Mouse (Mus musculus) gastrocnemius, adult 2 months (tissue): ENCODE measurements around the gene 2200002D01Rik. TPM values are rescaled to one million over a fixed set of nuclear protein-coding genes. Genes with fewer than 3 reads are reported as not detected.
"Not testable (repeated sequence)": the region's sequence is repeated elsewhere in the genome, so short reads cannot be mapped to it uniquely, and the experiment has no call there.

ENCODE experiments used
- DNase-seq: peaks from one replicate; pipeline ENCODE4 v3.0.0; 2022
- H3K27ac ChIP-seq: fragments of 200-600 bp; 2 replicates; pipeline ENCODE4 v1.8.1; 2022; ENCODE audit warnings: mild to moderate bottlenecking
- H3K4me3 ChIP-seq: fragments of 200-600 bp; 2 replicates; pipeline ENCODE4 v1.8.1; 2022; ENCODE audit warnings: mild to moderate bottlenecking, moderate library complexity
- CTCF ChIP-seq: fragments of 200-600 bp; IDR thresholded peaks from 2 replicates; pipeline ENCODE4 v1.8.1; 2022; ENCODE audit warnings: antibody characterized with exemption, mild to moderate bottlenecking, moderate library complexity
- intact Hi-C: fragments of 180-260 bp; cut with DNase I; formaldehyde crosslinking; loops from one replicate; pipeline ENCODE4 v1.15.1; 2025
- total RNA-seq, 2 experiments: library from RNA; stranded (reverse); gene quantifications; 2 replicates each; pipeline ENCODE4 v1.2.3; 2021

The 2200002D01Rik gene
- total RNA-seq, 2 experiments from 2014 or later: 0.64 to 0.81 TPM

DNA sequence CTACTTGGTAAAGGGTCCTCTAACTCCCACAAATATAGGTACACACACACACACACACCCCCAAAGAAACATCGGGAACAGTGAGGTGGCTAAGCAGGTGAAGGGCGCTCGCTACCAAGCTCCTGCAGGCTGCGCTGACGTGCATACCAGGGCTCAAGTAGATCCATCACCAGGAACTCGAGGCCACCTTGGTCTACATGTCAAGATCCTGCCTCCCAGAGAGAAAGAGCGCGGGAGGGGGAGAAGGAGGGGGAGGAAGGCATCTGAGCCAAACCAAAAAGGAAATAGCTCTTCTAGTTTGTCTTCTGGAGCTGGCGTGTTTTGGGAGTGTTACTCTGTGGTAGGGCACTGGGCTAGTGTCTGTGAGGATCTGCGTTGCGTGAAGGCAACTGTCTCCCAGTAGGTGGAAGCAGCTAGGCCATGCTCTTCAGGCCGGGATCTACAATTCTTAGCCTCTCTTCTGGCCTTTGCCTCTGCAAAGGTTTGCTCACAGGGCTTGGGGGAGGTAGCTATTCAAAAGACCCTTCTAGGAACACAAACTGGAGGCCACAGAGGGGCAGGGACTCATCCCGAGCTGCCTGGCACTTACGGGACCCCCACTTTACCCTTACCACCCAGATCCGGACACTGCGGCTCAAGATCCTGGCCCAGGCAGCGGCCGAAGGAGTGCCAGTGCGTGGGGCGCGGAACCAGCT lies 1.5 kb downstream of the 2200002D01Rik start:
- no peak for DNase-seq
- intact Hi-C loops: loop anchor here (2.0 kb wide), 1 partner anchor 50 kb away; no protein-coding TSS in a partner anchor
- Histone ChIP-seq H3K27ac (no peak overlapping the region), H3K4me3 (peak overlapping the region; percentile 69)
- no peak for TF ChIP-seq CTCF

DNA sequence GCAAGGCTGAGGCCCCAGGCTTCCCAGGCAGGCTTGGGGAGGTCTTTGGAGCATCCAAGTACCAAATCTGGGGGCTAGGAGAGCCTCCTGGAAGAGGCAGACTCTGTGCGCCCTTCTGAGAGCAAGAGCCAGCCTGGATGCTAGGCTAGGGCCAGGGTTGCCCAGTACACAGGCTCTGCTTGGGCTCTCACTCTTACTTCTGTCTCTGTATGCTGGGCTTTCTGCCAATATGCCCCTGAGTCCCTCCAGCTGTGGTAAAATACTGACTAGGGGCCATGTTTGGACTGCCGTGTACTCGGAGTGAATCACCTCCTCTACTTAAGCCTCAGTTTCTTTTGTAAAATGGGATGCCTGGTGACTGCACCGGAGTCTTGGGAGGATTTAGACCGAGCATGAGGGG lies 2.3 kb downstream of the 2200002D01Rik start:
- Histone ChIP-seq H3K27ac (no peak overlapping the region), H3K4me3 (no peak overlapping the region)
- intact Hi-C loops: loop anchor here (2.0 kb wide), 1 partner anchor 51 kb away; no protein-coding TSS in a partner anchor
- DNase-seq: no peak
- TF ChIP-seq CTCF: no peak

DNA sequence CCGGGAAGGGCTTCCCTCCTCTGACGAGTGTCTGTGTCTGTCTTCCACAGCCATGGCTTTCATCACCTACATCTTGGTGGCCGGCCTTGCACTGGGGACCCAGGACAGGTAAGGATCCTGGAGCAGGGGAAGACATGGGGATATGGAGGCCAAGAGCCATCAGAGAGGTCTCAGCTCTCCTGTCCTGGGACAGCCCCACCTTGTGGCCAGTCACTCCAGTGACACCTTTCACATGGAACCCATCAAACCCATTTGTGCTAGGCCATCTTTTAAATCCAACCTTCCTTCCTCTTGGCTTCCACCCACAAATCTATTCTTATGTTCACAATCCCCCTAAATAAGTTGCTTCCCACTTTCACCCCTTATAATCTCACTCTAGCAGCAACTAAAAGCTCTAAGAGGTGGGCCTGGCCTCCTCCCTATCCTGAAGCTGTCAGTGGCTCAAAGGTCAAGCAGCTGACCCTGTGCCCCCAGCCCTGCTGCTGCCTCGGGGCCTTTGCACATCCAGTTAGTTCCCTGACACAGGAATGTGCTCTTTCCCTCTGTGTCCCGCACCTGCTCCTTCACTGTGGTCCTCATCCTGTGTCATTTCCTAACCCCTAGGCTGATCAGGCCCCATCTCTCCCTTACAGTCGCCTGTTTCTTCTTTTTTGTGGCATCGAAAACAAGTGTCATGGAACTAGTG lies 3.4 kb downstream of the 2200002D01Rik start:
- H3K27ac ChIP-seq: no peak overlapping the region
- intact Hi-C loops: no loop called here
- peak; percentile 49 for DNase-seq
- H3K4me3 ChIP-seq: no peak overlapping the region
- TF ChIP-seq CTCF: peak; percentile 69

DNA sequence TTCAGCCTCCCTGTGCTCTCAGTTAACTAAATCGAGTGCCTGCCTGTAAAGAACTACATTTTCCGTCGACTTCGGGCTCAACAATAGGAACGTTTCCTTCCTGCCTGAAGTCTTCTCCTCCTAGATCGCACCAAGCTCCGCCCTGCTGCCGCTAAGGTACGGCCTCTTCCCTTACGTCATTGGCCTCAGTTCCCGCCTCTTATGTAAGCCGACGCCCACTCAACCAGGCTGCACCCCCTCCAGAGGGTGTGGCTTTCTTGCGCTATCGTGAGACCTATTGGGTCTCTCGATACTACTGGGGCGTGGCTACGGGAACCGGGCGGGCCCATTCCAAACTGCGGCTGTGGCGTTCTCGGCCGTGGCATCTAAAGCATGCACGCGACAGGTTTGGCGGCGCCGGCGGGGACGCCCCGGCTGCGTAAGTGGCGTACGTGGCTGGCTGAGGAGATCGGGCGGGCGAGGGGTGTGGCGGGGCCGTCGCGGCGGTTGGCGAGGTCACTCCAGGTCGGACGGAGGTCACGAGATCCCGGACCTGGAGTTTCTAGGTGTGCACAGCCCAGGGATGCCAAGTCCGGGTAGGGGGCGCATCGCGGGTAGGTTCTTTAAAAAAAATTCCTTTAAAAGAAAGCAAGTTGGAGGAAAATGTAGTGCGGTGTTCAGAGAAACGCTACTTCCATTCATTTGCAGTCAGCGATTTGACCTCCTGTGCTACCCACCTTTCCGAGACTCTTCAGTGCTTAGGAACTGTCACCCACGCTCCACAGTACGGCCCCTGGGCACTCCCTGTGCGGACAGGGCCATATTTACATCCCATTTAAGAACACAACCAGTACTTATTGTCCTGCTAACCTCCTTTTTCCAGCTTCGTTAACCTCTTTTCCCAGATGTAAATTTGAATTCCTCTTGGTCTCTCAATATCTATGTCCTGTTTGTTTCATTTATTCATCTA lies 10.0 kb downstream of the 2200002D01Rik start, which contains the start of gene Yif1b:
Gene Yif1b, plus strand, starts transcription at position 311 of the 949 bp plus-strand sequence.
- H3K27ac ChIP-seq: peak within 1 kb of the TSS; percentile 92
- intact Hi-C loops: loop anchor here (5.0 kb wide), 1 partner anchor 641 kb away; the partner anchor contains the start of genes Pak4 and Samd4b
- H3K4me3 ChIP-seq: peak within 1 kb of the TSS; percentile 82
- peak; percentile 99 for DNase-seq
- peak; percentile 20; the same call in 1 of the 2 replicates for TF ChIP-seq CTCF

DNA sequence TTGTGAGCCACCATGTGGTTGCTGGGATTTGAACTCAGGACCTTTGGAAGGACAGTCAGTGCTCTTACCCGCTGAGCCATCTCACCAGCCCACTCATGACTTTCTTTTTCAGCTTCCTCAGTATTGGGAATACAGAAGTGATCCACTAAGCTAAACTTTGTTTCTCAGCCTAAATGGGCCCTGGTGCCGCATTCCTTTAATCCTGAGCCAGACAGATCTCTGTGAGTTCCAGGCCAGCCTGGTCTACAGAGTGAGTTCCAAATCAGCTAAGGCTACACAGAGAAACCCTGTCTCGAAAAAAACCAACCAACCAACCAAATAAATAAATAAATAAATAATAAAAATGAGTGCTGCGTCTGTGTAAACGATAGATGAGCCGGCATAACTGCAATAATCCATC lies 10.7 kb downstream of the 2200002D01Rik start:
- intact Hi-C loops: loop anchor here (5.0 kb wide), 1 partner anchor 640 kb away; the partner anchor contains the start of genes Pak4 and Samd4b
- H3K27ac ChIP-seq: peak overlapping the region; percentile 92
- DNase-seq: not testable (repeated sequence)
- peak overlapping the region; percentile 82 for H3K4me3 ChIP-seq

DNA sequence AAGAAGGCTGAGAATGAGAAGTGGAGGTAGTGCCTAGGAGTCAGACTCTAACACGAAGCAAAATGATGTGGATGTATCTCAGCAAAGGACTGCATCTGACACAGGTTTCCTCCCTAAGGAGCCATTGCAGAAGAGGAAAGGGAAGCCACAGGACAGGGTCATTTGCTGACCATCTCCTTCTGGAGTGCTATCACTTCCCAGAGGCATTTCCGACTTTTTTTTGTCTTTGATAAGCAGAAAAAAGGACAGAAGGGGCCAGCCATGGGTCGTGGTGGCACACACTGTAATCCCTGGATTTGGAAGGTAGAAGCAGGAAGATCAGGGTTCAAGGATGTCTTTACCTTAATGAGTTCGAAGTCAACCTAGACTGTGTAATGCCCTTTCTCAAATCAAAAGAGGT lies 11.7 kb downstream of the 2200002D01Rik start:
- intact Hi-C loops: loop anchor here (5.0 kb wide), 1 partner anchor 639 kb away; the partner anchor contains the start of genes Pak4 and Samd4b
- DNase-seq: no peak
- H3K27ac ChIP-seq: 0 out of 2 replicates have a peak overlapping the region, but pooled peaks have one; percentile 2

DNA sequence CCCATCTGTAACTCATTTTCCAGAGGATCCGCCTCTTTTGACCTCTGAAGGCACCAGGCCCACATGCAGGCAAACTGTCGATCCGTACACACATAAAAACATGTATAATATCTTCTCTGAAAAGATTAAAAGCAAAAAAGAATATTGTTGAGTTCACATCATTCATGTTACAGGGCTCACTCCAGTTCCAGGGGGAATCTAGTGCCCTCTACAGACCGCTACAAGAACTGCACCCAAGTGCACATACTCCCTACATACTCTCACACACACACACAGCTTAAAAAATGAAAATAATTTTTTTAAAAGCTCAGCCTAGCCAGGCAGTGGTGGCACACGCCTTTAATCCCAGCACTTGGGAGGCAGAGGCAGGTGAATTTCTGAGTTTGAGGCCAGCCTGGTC lies 13.6 kb downstream of the 2200002D01Rik start:
- H3K4me3 ChIP-seq: no peak overlapping the region

More for the DNA sequence above, 11.7 kb downstream of the 2200002D01Rik start:
- no peak for TF ChIP-seq CTCF
- no peak overlapping the region for H3K4me3 ChIP-seq

DNA sequence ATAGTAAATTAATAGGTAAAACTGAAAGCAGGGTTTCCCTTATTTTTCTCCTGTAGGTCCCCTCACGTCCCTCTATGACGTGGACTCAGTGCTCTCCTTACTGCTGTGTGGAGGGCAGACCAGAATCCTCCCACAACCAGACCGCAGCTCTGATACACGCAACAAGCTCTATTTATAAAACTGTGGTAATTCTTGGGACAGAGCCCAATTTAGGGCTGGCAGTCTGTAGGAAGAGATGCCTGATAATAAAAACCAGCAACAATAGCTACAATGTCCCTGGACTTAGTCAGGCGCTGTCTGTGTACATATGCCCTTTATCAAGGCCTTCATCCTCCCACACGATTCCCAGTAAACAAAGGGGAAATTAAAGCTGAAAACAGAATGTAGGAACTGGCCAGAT lies 14.5 kb downstream of the 2200002D01Rik start:
- intact Hi-C loops: loop anchor here (2.0 kb wide), 1 partner anchor 53 kb away; the partner anchor contains the start of gene Psmd8
- Histone ChIP-seq H3K4me3 (no peak overlapping the region), H3K27ac (peak overlapping the region; percentile 87; the same call in 1 of the 2 replicates)
- TF ChIP-seq CTCF: no peak
- no peak for DNase-seq

More for the DNA sequence above, 13.6 kb downstream of the 2200002D01Rik start:
- H3K27ac ChIP-seq: no peak overlapping the region
- TF ChIP-seq CTCF: peak; percentile 50
- intact Hi-C loops: loop anchor here (2.0 to 5.0 kb wide), 2 partner anchors 54 to 637 kb away; partner anchors contain the start of genes Pak4, Psmd8 and Samd4b
- no peak for DNase-seq

DNA sequence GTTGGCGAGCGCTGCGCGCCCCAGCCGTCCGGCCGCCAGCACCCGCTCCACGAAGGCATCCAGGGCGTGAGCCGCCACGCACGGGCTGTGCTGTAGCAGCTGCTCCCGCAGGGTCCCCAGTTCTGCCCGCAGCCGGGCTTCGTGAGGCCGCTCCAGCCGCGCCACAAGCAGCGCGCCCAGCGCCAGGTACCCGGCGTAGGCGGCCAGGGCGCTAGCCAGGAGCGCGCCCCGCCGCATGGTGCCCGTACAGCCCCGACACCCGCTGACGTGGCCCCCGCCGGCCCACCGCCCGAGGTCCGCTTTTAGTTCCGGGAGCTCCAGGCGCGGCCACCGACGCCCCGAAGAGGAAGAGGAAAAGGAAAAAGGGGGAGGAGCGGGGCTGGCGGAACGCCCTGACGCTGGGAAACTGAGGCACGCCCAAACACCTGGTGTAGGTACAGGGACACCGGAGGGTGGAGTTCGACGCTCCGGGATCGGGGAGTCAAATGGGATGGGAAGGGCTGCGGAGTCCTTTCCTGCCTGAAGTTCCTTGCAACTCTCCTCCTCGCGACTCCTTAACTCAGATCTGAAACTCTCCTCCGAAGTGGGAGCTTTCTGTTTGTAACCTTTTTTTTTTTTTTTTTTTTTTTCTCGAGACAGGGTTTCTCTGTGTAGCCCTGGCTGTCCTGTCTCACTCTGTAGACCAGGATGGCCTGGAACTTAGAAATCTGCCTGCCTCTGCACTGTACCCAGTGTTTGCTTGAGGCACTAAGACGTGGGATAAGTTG lies 15.8 kb downstream of the 2200002D01Rik start, which contains the start of gene Kcnk6:
Gene Kcnk6, minus strand, starts transcription at position 269 of the 767 bp plus-strand sequence.
- peak; percentile 74 for DNase-seq
- intact Hi-C loops: no loop called here
- peak within 1 kb of the TSS; percentile 91 for H3K4me3 ChIP-seq
- peak within 1 kb of the TSS; percentile 87 for H3K27ac ChIP-seq
- no peak for TF ChIP-seq CTCF

DNA sequence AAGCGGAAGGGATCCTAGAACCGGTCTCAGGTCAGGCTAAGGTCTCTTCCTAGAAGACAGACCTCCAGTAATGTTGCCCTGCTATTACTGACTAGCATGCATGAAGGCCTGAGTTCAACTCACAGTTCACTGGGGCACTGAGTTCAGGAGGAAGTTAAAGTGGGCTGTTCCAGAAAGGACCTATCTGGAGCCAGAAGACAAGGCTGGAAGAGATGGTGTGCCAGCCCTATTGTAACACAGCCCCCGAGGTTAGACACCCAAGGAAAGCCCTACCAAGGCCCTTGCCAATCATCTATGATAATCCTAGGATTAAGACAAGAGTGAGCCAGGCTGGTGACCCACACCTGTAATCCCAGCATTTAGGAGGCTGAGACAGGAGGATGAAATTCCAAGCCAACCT lies 16.7 kb downstream of the 2200002D01Rik start:
- no peak for TF ChIP-seq CTCF
- intact Hi-C loops: no loop called here
- peak overlapping the region; percentile 87 for H3K27ac ChIP-seq
- peak overlapping the region; percentile 91 for H3K4me3 ChIP-seq
- DNase-seq: no peak

DNA sequence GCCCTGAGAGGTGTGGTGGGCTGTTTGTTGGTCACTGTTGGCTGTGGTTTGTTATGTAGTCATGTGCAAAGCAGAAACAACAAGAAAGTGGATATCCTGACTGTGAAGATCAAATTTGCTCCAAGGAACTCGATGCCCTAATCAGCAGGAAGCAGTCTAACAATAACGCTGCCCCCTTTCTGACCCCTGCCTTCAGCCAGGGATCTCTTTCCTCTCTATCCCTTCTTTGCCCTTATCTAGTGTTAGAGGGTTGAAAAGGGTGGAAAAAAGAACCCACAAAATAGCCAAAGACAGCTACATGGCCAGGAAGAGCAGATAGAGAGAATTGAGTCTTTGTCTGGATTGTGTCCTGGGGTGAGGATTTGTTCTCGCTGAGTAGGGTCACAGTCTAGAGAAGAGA lies 17.7 kb downstream of the 2200002D01Rik start:
- no peak overlapping the region; the same call in 1 of the 2 replicates for H3K4me3 ChIP-seq
- intact Hi-C loops: no loop called here

More for the DNA sequence above, 17.7 kb downstream of the 2200002D01Rik start:
- no peak for TF ChIP-seq CTCF
- no peak for DNase-seq
- H3K27ac ChIP-seq: no peak overlapping the region
